Mouse (Mus musculus): ENCODE data around the gene B3gat3.
"Not testable (repeated sequence)": the region's sequence is repeated elsewhere in the genome, so short reads cannot be mapped to it uniquely, and the experiment has no call there.

The B3gat3 gene

GRCm38 (mm10) chr19:8942276-8942964 is 22.2 kb downstream of the B3gat3 start:
- peak in 1 of 2 experiments; percentile 54 for DNase-seq (ENCODE audit: low spot score in 2 of 2)

- no peak for DNase-seq (ENCODE audit: low spot score in 2 of 2)
Measured at GRCm38 (mm10) chr19:8943047-8943446, 22.9 kb downstream of the B3gat3 start.

- DNase-seq (ENCODE audit: low spot score in 2 of 2) = no peak
Measured at GRCm38 (mm10) chr19:8944062-8944461, 23.9 kb downstream of the B3gat3 start.

GRCm38 (mm10) chr19:8944750-8945149 is 24.6 kb downstream of the B3gat3 start:
- DNase-seq (ENCODE audit: low spot score in 2 of 2) = no peak

GRCm38 (mm10) chr19:8945251-8945650 is 25.1 kb downstream of the B3gat3 start:
- no peak for DNase-seq (ENCODE audit: low spot score in 2 of 2)

GRCm38 (mm10) chr19:8946929-8947328 is 26.8 kb downstream of the B3gat3 start:
- DNase-seq (ENCODE audit: low spot score in 2 of 2) = no peak

- no peak for DNase-seq (ENCODE audit: low spot score in 2 of 2)
Measured at GRCm38 (mm10) chr19:8950190-8950589, 30.0 kb downstream of the B3gat3 start.

- DNase-seq (ENCODE audit: low spot score in 2 of 2) = peak in 1 of 2 experiments; percentile 9
Measured at GRCm38 (mm10) chr19:8952241-8952640, 32.1 kb downstream of the B3gat3 start.

- peak; percentile 91 to 97 for DNase-seq (ENCODE audit: low spot score in 2 of 2)
Measured at GRCm38 (mm10) chr19:8953135-8954039, 33.2 kb downstream of the B3gat3 start, which contains the start of gene Tut1. TSS of gene Tut1 (plus strand) at chr19:8953847.

GRCm38 (mm10) chr19:8954171-8954570 is 34.0 kb downstream of the B3gat3 start:
- DNase-seq (ENCODE audit: low spot score in 2 of 2) = no peak

GRCm38 (mm10) chr19:8962256-8962655 is 42.1 kb downstream of the B3gat3 start:
- DNase-seq (ENCODE audit: low spot score in 2 of 2) = no peak

- no peak for DNase-seq (ENCODE audit: low spot score in 2 of 2)
Measured at GRCm38 (mm10) chr19:8965075-8965474, 44.9 kb downstream of the B3gat3 start.

GRCm38 (mm10) chr19:8965771-8966170 is 45.6 kb downstream of the B3gat3 start:
- no peak for DNase-seq (ENCODE audit: low spot score in 2 of 2)

- DNase-seq (ENCODE audit: low spot score in 2 of 2) = no peak
Measured at GRCm38 (mm10) chr19:8966198-8966589, 46.0 kb downstream of the B3gat3 start.

- peak; percentile 99 for DNase-seq (ENCODE audit: low spot score in 2 of 2)
Measured at GRCm38 (mm10) chr19:8966590-8967372, 46.6 kb downstream of the B3gat3 start, which contains the start of gene Eef1g. TSS of gene Eef1g (plus strand) at chr19:8967041.

GRCm38 (mm10) chr19:8967373-8967743 is 47.2 kb downstream of the B3gat3 start:
- no peak for DNase-seq (ENCODE audit: low spot score in 2 of 2)

- no peak for DNase-seq (ENCODE audit: low spot score in 2 of 2)
Measured at GRCm38 (mm10) chr19:8967893-8968292, 47.7 kb downstream of the B3gat3 start.

GRCm38 (mm10) chr19:8972491-8972890 is 52.3 kb downstream of the B3gat3 start:
- DNase-seq (ENCODE audit: low spot score in 2 of 2) = not testable (repeated sequence)

- no peak for DNase-seq (ENCODE audit: low spot score in 2 of 2)
Measured at GRCm38 (mm10) chr19:8974638-8975037, 54.5 kb downstream of the B3gat3 start.

- no peak for DNase-seq (ENCODE audit: low spot score in 2 of 2)
Measured at GRCm38 (mm10) chr19:8975491-8975890, 55.3 kb downstream of the B3gat3 start.

GRCm38 (mm10) chr19:8976535-8976934 is 56.4 kb downstream of the B3gat3 start:
- DNase-seq (ENCODE audit: low spot score in 2 of 2) = no peak
